Mouse (Mus musculus) mature B cell (primary cell): Measurements from ENCODE around the gene Olfr1510.
"Not testable (repeated sequence)": the region's sequence is repeated elsewhere in the genome, so short reads cannot be mapped to it uniquely, and the experiment has no call there.

Experiments
- in situ Hi-C: fragments of 300-500 bp; cut with MboI; formaldehyde crosslinking; loops from 2 replicates; pipeline ENCODE4 v1.14.3; 2019

Olfr1510 gene

DNA sequence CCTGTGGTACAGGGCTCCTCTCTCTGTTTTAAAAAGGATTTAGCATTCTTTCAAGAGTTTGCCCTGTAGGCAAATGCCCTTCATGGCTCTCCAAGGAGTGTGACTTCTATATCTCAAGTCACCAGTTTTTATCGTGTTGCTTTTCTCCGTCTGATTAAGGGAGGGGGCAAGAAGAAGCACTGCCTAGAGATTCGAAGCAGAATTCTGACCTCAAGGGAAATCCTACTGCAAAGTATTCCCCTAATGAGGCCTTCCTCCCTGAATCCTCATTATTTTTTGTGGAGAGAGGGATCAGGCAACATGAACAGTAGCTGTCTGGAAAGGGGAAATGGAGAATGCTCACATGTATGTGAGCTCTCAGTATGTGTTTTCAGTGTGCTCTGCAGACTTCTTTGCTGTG lies at the start of gene Olfr1510:
Gene Olfr1510 (minus strand): TSS at position 101 of the 400 bp plus-strand sequence.
- in situ Hi-C loops = no loop called here

- in situ Hi-C loops = no loop called here
Observed at GRCm38 (mm10) chr14:52461928-52462327, 47.8 kb upstream of the Olfr1510 start.

GRCm38 (mm10) chr14:52451138-52451537 lies 37.0 kb upstream of the Olfr1510 start:
- in situ Hi-C loops = no loop called here

DNA sequence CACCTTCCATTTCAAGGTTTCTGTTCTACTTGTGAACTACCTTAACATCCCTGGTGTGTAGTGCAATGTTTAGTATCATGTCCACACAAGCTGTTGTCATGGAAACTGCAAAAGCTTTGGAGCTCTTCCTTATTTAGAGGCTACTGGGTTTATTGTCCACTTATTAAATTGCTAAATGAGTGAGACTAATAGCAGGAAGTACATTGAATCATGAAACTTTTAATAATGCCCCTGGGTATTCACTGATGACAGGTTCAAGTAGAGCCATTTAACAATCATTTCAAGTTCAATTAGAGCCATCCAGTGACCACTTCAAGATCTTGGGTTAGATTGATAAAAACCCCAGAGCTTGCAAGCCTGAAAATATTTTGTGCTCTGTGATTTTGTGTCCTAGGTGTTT lies 28.5 kb upstream of the Olfr1510 start, which contains the start of gene Olfr1509:
Gene Olfr1509 (plus strand): TSS at position 301 of the 400 bp plus-strand sequence.
- in situ Hi-C loops = no loop called here

DNA sequence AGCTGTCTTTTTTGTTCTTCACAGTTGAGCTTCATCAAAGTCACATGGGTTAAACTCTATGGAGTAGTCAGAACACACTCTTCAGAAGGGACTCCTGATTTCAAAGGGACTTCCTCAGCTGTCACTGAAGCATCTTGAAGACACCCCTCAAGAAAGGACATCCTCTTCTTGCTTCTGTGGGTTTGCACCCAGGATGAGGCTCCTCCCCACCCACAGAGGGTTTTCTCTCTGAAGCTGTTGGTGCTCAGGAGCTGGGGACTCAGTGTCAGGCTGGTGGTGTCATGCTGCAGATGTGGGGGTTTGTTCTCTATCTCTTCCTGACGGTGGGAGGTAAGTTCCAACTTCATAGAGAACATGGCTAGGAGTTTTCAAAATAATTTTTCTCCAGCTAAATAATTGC lies 13.5 kb upstream of the Olfr1510 start:
- in situ Hi-C loops = no loop called here

- in situ Hi-C loops = not testable (repeated sequence)
Observed at GRCm38 (mm10) chr14:52410142-52410919, 3.8 kb downstream of the Olfr1510 start.

DNA sequence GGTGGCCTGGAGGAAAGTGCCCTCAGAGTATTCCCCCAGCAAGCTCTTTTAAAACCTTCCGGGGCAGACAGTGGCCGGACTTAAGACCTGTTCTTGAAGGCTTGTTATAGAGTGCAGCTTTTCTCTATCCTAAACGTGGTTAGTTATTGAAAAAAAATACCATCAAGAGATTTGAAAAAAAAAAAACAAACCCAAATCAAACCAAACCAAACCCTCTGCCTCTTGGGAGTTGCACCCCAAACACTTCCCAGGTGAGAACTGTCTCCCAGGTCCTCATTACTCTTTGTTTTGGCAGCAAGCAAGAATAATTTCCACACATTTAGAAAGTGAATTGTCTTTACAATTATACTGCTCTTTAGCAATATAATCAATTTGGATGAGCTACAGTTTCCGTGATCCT lies 16.9 kb downstream of the Olfr1510 start, which contains the start of gene Olfr1511:
Gene Olfr1511 (minus strand): TSS at position 101 of the 400 bp plus-strand sequence.
- in situ Hi-C loops = no loop called here

DNA sequence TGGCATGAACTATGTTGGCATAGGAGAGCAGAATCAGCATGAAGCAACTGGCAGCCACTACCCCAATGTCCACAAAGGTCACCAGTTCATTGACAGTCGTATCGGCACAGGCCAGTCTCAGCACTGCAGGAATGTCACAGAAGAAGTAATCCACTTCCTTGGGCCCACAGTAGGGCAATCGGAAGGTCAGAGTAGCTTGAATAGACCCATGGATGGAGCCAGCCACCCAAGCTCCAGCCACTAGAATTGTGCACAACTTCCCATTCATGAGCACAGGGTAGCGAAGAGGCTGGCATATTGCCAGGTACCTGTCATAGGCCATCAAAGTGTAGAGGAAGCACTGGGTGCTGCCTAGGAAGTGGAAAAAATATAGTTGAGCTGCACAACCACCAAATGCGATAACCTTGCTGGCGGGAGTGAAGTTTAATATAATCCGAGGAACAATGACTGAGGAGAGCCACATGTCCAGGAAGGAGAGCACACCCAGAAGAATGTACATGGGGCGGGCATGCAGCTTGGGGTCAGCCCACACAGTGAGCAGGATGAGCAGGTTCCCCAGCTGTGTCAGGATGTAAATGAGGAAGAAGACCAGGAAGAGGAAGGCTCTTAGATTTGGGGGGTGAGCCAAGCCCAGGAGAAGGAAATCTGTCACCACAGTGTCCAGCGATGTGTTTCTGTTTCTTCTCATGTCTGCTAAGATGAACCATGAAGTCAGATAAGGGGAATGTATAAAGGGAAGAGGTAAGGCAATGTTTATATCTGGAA lies 23.9 kb downstream of the Olfr1510 start:
- in situ Hi-C loops = not testable (repeated sequence)

GRCm38 (mm10) chr14:52379068-52379467 lies 35.1 kb downstream of the Olfr1510 start, which contains the start of gene Olfr1512:
Gene Olfr1512 (minus strand): TSS chr14:52379168.
- in situ Hi-C loops = no loop called here

GRCm38 (mm10) chr14:52368741-52369140 lies 45.4 kb downstream of the Olfr1510 start:
- in situ Hi-C loops = no loop called here
